Mouse (Mus musculus) lung, adult 10 weeks (tissue): ENCODE results near the gene Bcl7a. TPM values are rescaled to one million over a fixed set of nuclear protein-coding genes. Genes with fewer than 3 reads are reported as not detected.

ENCODE experiments used
- polyA plus RNA-seq: library from polyadenylated mRNA; stranded (reverse); fragments of 350-450 nt; fragmentation: Illumina TruSeq; extraction: RNeasy Lipid Tissue Mini Kit (QIAGEN cat#74804); gene quantifications from one replicate; pipeline ENCODE4 v1.2.3, GENCODE M21; 2014; ENCODE audit warnings: low read depth, low replicate concordance; ENCODE audit not compliant: insufficient read depth

The Bcl7a gene
- polyA plus RNA-seq: 4.9 TPM

GRCm38 (mm10) chr5:123343707-123344627 lies at the start of gene Bcl7a:
TSS of gene Bcl7a (plus strand) at chr5:123343834.

GRCm38 (mm10) chr5:123394303-123394956 lies 50.8 kb downstream of the Bcl7a start, which contains the start of gene Mlxip:
TSS of gene Mlxip (plus strand) at chr5:123394798.

Other genes with a start within 250 kb of the Bcl7a start
- gene Rhof, start 211.1 kb upstream of the Bcl7a start, polyA plus RNA-seq: 7.4 TPM
- gene Setd1b, start 201.6 kb upstream of the Bcl7a start, polyA plus RNA-seq: 3.3 TPM
- 27.5 TPM for gene Psmd9, start 174.4 kb upstream of the Bcl7a start, polyA plus RNA-seq
- gene Hpd, start 161.1 kb upstream of the Bcl7a start, polyA plus RNA-seq: 0.41 TPM
- 9.5 TPM for gene Wdr66, start 91.7 kb upstream of the Bcl7a start, polyA plus RNA-seq
- gene Mlxip, start 51.0 kb downstream of the Bcl7a start, polyA plus RNA-seq: 9.5 TPM
- gene Lrrc43, start 145.5 kb downstream of the Bcl7a start, polyA plus RNA-seq: 1.2 TPM
- gene Il31, start 145.7 kb downstream of the Bcl7a start, polyA plus RNA-seq: not detected
- 1.9 TPM for gene B3gnt4, start 166.6 kb downstream of the Bcl7a start, polyA plus RNA-seq
- gene Diablo, start 180.3 kb downstream of the Bcl7a start, polyA plus RNA-seq: 46.3 TPM
- 1.8 TPM for gene Gm49027, start 181.7 kb downstream of the Bcl7a start, polyA plus RNA-seq
- 12.2 TPM for gene Vps33a, start 229.2 kb downstream of the Bcl7a start, polyA plus RNA-seq